Mouse (Mus musculus) heart, embryonic 12.5 days (tissue): ENCODE measurements around the gene Tmtc4. TPM values are rescaled to one million over a fixed set of nuclear protein-coding genes. Genes with fewer than 3 reads are reported as not detected.

ENCODE experiments used
- ATAC-seq: fragments of 200-750 bp; cut with Nextera tagmentation; 2 replicates; pipeline ENCODE4 v1.8.0; 2017; ENCODE audit warnings: moderate TSS enrichment, moderate library complexity; ENCODE audit not compliant: insufficient number of reproducible peaks, low FRiP score
- H3K27ac ChIP-seq: fragments of 300-500 bp; sonication (generic); 2 replicates; pipeline ENCODE4 v1.5.1; 2016; ENCODE audit warnings: mild to moderate bottlenecking, moderate library complexity; ENCODE audit not compliant: poor library complexity, severe bottlenecking
- H3K27me3 ChIP-seq: fragments of 300-500 bp; sonication (generic); replicated peaks from 2 replicates; pipeline ENCODE4 v1.6.1; 2016; ENCODE audit warnings: mild to moderate bottlenecking, moderate library complexity
- H3K36me3 ChIP-seq: fragments of 300-500 bp; sonication (generic); 2 replicates; pipeline ENCODE4 v1.6.1; 2016; ENCODE audit warnings: mild to moderate bottlenecking, moderate library complexity
- H3K4me1 ChIP-seq: fragments of 300-500 bp; sonication (generic); replicated peaks from 2 replicates; pipeline ENCODE4 v1.6.1; 2016; ENCODE audit warnings: mild to moderate bottlenecking
- H3K4me2 ChIP-seq: fragments of 300-500 bp; sonication (generic); 2 replicates; pipeline ENCODE4 v1.6.1; 2016; ENCODE audit warnings: mild to moderate bottlenecking, moderate library complexity
- H3K4me3 ChIP-seq: fragments of 300-500 bp; sonication (generic); 2 replicates; pipeline ENCODE4 v1.5.1; 2016; ENCODE audit warnings: mild to moderate bottlenecking
- H3K9ac ChIP-seq: fragments of 300-500 bp; sonication (generic); 2 replicates; pipeline ENCODE4 v1.6.1; 2016; ENCODE audit warnings: mild to moderate bottlenecking, moderate library complexity
- H3K9me3 ChIP-seq: fragments of 300-500 bp; sonication (generic); replicated peaks from 2 replicates; pipeline ENCODE4 v1.6.1; 2016; ENCODE audit warnings: mild to moderate bottlenecking, moderate library complexity
- WGBS: fragments of 180-500 bp; shearing (Covaris S2); methylation state at CpG from one replicate; pipeline ENCODE4 v1.1.7; 2016; 5-methylcytosine and 5-hydroxymethylcytosine counted together
- polyA plus RNA-seq: library from polyadenylated mRNA; unstranded; fragments of >200 nt; fragmentation: Nextera tagmentation; extraction: Ambion mirVana; gene quantifications from 2 replicates; pipeline ENCODE4 v1.2.1, GENCODE M21; 2016

Gene Tmtc4
- polyA plus RNA-seq, 1 experiment from 2014 or later: 23.2 TPM

DNA sequence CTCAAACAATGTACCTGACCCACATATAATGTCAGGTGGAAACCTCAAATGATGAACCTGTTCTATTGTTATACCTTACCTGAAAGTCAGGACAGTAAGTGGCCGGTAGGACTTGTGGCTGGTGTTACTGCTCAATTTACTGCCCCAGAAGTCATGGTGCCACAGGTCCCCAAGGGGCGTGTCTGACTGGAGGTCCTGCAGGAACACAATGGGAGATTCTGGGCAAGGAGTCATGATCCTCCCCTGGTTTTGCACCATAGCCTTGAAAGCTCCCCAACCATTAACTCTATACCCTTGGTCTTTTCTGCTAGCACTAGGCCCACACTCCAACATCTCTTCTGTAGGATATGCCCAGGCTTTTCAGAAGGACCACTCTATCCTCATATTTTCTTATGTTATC lies 10.7 kb downstream of the Tmtc4 start:
- Histone ChIP-seq H3K9ac (no peak overlapping the region), H3K27ac (no peak overlapping the region), H3K4me1 (peaks cover 8% of the 10 kb centered on the region), H3K36me3 (peaks cover 27% of the 10 kb centered on the region), H3K4me3 (no peak overlapping the region), H3K9me3 (no peaks in the 10 kb centered on the region), H3K27me3 (no peaks in the 10 kb centered on the region), H3K4me2 (no peak overlapping the region)
- no peak for ATAC-seq
- 82% methylated on average over 2 of the region's 2 CpGs for WGBS

DNA sequence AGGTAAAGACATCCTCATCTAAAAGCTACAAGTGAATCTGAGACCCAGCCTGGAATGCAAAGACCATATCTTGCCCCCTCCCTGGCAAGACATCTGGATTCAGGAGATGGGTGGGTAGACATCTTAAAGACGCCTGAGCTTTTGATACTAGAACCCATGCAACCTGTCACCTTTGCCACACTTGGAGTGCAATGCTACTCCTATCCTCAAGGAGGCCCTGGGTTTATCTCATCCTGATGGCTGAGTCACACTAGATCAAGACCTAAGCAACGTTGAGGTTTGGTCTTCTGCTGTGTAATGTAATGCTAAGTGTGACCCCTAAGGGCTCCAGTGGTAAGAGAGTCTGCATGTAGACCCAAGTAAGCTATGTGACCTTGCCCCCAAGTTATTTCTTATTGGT lies 15.8 kb downstream of the Tmtc4 start:
- Histone ChIP-seq H3K27ac (no peak overlapping the region), H3K27me3 (no peaks in the 10 kb centered on the region), H3K4me2 (no peak overlapping the region), H3K9ac (no peak overlapping the region), H3K4me3 (no peak overlapping the region), H3K9me3 (no peaks in the 10 kb centered on the region), H3K36me3 (peaks cover 47% of the 10 kb centered on the region), H3K4me1 (no peaks in the 10 kb centered on the region)
- 57% methylated on average over 2 of the region's 2 CpGs for WGBS
- ATAC-seq: no peak

DNA sequence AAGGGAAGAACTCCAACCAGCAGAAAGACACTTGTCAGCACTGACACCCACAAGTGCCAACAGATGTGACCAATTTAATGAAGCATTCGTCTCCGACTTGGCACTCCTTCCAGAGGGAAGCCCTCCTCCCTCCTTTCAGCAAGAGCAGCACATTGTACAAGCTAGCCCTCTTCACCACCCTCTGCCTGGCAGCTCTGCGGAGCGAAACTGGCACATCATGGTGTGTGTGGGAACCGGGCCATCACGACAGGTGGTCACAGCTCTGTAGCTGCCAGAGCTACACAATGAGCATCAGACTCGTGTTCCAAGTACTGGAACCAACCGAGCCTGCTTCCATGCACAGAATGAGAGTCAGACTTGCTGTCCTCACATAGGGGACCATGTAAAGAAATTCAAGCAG lies 25.9 kb downstream of the Tmtc4 start:
- Histone ChIP-seq H3K4me1 (no peaks in the 10 kb centered on the region), H3K4me3 (no peak overlapping the region), H3K4me2 (no peak overlapping the region), H3K27me3 (no peaks in the 10 kb centered on the region), H3K27ac (no peak overlapping the region), H3K36me3 (peaks cover 10% of the 10 kb centered on the region), H3K9me3 (no peaks in the 10 kb centered on the region), H3K9ac (no peak overlapping the region)
- 85% methylated on average over 8 of the region's 8 CpGs for WGBS
- no peak for ATAC-seq

DNA sequence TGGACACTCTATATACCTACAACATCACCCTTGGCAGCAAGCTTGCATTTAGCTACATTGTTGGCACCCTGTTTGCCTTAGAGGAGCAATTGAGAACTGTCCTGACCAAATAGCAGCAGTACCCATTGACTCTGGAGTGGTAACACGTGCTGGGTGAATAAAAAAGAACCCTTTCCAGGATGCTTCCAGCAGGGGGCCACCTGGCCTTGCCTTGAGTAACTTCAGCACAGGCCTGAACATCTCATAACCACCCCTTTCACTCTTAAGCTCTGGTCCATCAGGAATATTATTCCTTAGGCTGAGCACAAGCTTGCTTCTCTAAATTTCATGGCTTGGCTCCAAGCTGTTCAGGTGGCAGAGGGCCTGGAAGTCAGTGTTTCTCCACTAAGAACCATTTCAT lies 30.5 kb downstream of the Tmtc4 start:
- WGBS: 13% methylated on average over 1 of the region's 1 CpGs

DNA sequence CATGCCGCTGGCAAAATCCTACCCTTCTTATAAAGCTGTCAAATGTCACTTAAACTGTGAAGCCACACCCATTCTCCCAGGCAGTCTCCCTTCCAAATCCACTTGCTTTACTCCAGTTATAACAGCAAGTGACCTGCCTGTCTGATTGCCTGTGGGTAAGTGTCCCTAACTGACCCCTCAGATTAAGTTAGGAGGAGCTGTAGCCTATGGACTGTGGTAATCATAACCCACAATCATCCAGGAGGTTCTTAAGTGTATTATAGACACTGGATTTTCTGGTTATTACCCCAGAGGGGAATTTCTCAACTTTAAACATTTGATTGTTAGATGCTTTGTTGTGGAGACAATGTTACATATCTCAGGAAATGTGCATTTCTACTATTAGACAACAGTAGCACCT lies 31.3 kb downstream of the Tmtc4 start:
- H3K9ac ChIP-seq: no peak overlapping the region
- H3K9me3 ChIP-seq: no peaks in the 10 kb centered on the region
- peaks cover 13% of the 10 kb centered on the region; the same call in 1 of the 2 replicates for H3K36me3 ChIP-seq
- H3K27ac ChIP-seq: no peak overlapping the region
- no peak overlapping the region for H3K4me3 ChIP-seq
- H3K4me2 ChIP-seq: no peak overlapping the region
- no peaks in the 10 kb centered on the region for H3K4me1 ChIP-seq
- WGBS: 91% methylated on average over 1 of the region's 1 CpGs
- no peak for ATAC-seq
- H3K27me3 ChIP-seq: no peaks in the 10 kb centered on the region

More for the DNA sequence above, 30.5 kb downstream of the Tmtc4 start:
- no peak overlapping the region for H3K4me3 ChIP-seq
- no peaks in the 10 kb centered on the region for H3K4me1 ChIP-seq
- H3K4me2 ChIP-seq: no peak overlapping the region
- ATAC-seq: no peak
- H3K36me3 ChIP-seq: peaks cover 12% of the 10 kb centered on the region; the same call in 1 of the 2 replicates
- no peak overlapping the region for H3K27ac ChIP-seq
- no peaks in the 10 kb centered on the region for H3K27me3 ChIP-seq
- no peak overlapping the region for H3K9ac ChIP-seq
- no peaks in the 10 kb centered on the region for H3K9me3 ChIP-seq

DNA sequence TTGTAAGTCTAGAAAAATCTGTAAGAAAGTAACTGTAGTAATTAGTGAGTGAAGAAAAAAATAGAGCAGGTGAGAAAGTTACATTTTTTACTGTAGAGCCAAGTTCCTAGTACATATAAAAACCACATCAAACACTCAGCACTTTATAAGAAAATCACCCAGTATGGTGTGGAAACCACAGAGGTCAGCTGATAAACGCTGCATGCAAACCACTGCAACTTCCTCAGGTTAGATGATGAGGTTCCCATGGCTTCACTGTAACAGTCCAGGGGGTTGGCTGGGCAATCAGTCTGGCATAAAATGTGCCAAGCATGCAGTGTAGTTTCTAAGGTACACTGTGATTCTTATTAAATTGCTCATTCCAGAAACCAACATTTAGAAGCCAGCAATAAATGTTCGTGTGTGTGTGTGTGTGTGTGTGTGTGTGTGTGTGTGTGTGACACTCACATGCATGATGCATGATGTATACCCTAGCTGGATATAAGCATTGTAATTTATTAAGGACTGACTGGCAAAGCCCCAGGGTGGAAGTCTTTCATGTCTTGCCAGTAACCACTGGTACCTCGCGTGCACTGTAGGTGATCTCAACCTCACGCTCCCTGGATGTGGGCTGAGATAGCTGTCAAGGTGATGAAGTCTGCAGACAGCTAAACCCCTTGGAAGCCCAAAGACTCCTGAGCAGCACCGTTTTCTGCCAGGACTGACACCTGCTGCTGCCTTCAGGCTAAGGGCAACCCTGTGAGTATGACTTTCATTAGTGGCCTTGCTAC lies 32.0 kb downstream of the Tmtc4 start:
- Histone ChIP-seq H3K36me3 (peaks cover 18% of the 10 kb centered on the region; the same call in 1 of the 2 replicates), H3K4me3 (no peak overlapping the region), H3K27me3 (no peaks in the 10 kb centered on the region), H3K9me3 (no peaks in the 10 kb centered on the region), H3K9ac (no peak overlapping the region), H3K4me2 (no peak overlapping the region), H3K27ac (no peak overlapping the region), H3K4me1 (no peaks in the 10 kb centered on the region)
- WGBS: 75% methylated on average over 6 of the region's 6 CpGs
- ATAC-seq: no peak

DNA sequence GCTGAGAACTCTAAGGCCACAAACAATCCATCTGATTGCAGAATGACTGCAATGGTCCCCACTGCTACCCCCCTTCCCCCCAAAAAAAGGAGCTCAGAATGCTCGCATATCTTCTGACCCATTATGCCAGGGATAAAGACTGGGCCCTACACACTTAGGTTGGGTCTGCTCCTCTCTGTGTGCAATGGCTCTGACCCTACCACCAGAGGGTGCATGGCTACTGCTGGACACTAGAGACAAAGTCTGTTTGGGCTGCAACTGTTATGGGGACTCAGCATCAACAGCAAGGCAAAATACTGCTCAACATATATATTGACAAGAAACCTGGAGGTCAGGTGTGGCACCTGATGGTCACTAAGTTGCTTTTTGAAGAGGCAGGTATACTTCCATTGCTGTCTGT lies 32.9 kb downstream of the Tmtc4 start:
- H3K27ac ChIP-seq: no peak overlapping the region
- no peak overlapping the region for H3K4me3 ChIP-seq
- H3K27me3 ChIP-seq: no peaks in the 10 kb centered on the region
- H3K4me2 ChIP-seq: no peak overlapping the region
- 92% methylated on average over 1 of the region's 1 CpGs for WGBS
- ATAC-seq: no peak
- no peak overlapping the region for H3K9ac ChIP-seq
- H3K9me3 ChIP-seq: no peaks in the 10 kb centered on the region
- H3K4me1 ChIP-seq: no peaks in the 10 kb centered on the region
- H3K36me3 ChIP-seq: peaks cover 18% of the 10 kb centered on the region; the same call in 1 of the 2 replicates

DNA sequence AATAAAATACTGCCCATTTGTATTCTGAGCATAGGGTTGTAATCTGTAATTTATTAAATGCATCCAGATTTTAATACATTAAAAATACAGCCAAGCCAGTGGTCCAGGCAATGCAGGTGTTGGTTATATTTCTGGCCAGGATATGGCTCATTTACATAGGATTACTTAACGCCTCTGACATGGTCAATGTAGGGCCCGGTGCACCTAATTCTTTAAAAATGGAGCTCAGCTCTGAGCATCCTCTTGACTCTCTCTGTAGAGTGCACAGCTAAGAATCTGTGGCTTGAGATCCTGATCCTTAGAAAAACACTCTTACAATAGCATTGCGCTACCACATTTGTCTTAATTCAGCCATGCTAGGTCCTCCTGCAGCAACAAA lies 40.4 kb downstream of the Tmtc4 start:
- Histone ChIP-seq H3K4me2 (no peak overlapping the region), H3K36me3 (peaks cover 40% of the 10 kb centered on the region), H3K9me3 (no peaks in the 10 kb centered on the region), H3K27me3 (no peaks in the 10 kb centered on the region), H3K4me3 (no peak overlapping the region), H3K9ac (no peak overlapping the region), H3K4me1 (no peaks in the 10 kb centered on the region), H3K27ac (no peak overlapping the region)
- 92% methylated on average over 3 of the region's 3 CpGs for WGBS
- ATAC-seq: no peak

DNA sequence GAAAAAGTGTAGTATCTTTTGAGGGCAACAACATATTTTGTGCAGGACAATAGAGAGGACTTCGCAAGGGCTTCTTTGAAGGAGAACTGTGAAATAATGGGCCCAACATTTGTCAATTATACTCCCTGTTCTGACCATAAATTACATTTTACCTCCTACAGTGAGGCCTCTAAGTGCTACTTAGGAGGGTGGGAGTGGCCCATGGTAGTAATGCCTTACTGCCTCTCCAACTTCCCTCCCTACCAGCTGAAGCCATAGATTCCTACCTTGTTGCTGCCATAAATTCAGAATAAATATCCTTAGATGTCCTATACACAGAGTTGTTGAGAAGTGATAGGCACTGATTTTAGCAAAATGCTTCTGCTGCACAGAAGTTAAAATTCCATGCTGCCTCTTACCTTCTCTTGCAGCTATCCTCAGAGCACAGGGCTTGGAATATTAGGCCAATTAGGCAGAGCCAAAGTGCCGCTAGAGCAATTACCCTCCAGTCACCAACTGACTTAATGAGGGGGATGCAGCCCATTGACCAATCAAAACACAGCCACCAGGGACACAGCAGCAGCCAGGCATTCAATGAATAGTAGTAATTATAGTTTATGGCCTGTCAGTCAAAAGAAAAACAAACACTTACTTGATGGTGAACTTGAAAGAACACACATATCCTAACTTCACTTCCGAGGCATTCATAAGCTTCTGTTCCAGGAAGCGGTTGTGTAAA lies 40.9 kb downstream of the Tmtc4 start:
- H3K4me3 ChIP-seq: no peak overlapping the region
- no peaks in the 10 kb centered on the region for H3K27me3 ChIP-seq
- ATAC-seq: no peak

DNA sequence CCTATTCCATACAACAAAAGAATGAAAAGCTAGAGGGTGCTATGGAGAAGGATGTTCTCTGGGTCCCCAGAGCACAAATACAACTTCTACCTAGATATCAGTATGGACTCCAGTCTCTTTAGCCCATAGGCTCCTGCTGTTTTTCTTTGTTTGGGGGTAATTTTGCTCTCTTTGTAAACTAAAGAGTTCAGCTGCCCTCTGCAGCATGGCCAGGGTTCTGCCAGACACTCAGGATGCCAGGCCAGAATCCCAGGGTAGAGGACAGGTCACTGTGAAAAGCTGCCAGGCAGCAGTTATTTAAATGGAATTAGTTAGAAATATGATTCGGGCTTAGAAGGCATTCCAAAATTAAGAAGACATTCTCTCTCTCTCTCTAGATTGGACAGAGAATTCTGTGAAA lies 47.4 kb downstream of the Tmtc4 start:
- Histone ChIP-seq H3K9ac (no peak overlapping the region), H3K4me1 (no peaks in the 10 kb centered on the region), H3K27ac (no peak overlapping the region), H3K9me3 (no peaks in the 10 kb centered on the region), H3K4me2 (no peak overlapping the region), H3K27me3 (no peaks in the 10 kb centered on the region), H3K4me3 (no peak overlapping the region), H3K36me3 (peaks cover 18% of the 10 kb centered on the region)
- no peak for ATAC-seq
- WGBS: 80% methylated on average over 1 of the region's 1 CpGs

More for the DNA sequence above, 40.9 kb downstream of the Tmtc4 start:
- no peaks in the 10 kb centered on the region for H3K9me3 ChIP-seq
- WGBS: 85% methylated on average over 4 of the region's 4 CpGs
- H3K9ac ChIP-seq: no peak overlapping the region
- no peak overlapping the region for H3K27ac ChIP-seq
- no peaks in the 10 kb centered on the region for H3K4me1 ChIP-seq
- H3K4me2 ChIP-seq: no peak overlapping the region
- peaks cover 40% of the 10 kb centered on the region for H3K36me3 ChIP-seq

DNA sequence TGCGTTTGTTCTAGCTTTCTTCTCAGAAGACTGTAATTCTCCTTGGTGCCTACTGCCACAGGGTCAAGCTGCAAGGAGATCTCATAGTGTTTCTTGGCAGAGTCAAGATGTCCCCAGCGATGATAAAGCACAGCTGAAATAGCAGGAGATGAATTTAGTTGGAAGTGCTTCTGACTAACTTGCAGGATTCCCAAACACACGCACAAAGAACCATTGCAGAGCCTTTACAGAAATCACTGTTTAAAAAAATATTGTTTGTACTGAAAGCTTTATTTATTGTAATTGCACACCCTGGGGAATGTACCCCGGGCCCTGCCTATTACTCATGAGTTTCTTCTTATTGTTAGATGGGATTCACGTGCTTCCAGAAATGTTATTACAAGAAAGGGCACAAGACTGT lies 63.8 kb downstream of the Tmtc4 start:
- H3K4me3 ChIP-seq: no peak overlapping the region
- H3K27me3 ChIP-seq: no peaks in the 10 kb centered on the region
- H3K27ac ChIP-seq: no peak overlapping the region
- no peak overlapping the region for H3K9ac ChIP-seq
- no peak overlapping the region for H3K4me2 ChIP-seq
- peaks cover 7% of the 10 kb centered on the region for H3K36me3 ChIP-seq
- ATAC-seq: no peak; the same call in 1 of the 2 replicates
- no peaks in the 10 kb centered on the region for H3K9me3 ChIP-seq
- no peaks in the 10 kb centered on the region for H3K4me1 ChIP-seq
- WGBS: 61% methylated on average over 5 of the region's 5 CpGs
